Mouse (Mus musculus) thymus, postnatal 10 days (tissue): ENCODE results near the gene Sdf2.
A peak's percentile ranks its signal among the peaks of the same experiment; 100 is the strongest.

Experiments
- DNase-seq, 2 experiments: peaks; one replicate each; pipeline ENCODE4 v3.0.0; 2021; ENCODE audit warnings: low spot score in 2 of 2

Gene Sdf2

DNA sequence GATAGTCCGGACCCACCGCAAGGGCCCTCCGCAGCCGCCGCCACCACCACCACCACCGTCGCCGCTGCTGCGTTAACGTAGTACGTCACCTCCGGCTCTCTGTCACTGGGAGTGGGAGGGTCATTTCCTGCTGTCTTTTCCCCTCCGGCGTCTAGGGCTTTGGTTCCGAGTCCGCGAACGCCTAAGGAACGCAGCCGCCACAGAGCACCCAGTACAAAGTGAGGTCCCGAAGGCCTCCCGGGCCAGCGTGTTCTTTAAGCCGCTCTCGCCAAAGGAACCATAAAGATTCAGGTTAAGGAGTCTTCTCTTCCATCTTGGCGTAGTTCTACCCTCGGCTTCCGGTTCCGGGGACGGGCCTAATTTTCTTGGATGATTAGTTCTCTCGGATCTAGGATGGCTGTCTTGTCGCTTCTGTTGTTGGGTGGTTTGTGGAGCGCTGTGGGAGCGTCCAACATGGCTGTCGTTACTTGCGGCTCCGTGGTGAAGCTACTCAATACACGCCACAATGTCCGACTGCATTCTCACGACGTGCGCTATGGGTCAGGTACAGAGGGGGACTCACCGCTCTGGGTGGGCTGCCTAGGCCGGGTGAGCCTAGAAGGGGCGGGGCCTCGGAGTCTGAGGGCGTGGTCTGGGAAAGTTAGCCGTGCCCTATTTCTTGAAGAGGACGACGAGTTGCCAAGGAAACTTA is at the start of gene Sdf2, which contains the start of gene Supt6:
Sdf2 (plus strand) TSS at position 120 of the 691 bp plus-strand sequence.
Supt6 (minus strand) TSS at position 361 of the 691 bp plus-strand sequence.
- DNase-seq, result peak; percentile 76

DNA sequence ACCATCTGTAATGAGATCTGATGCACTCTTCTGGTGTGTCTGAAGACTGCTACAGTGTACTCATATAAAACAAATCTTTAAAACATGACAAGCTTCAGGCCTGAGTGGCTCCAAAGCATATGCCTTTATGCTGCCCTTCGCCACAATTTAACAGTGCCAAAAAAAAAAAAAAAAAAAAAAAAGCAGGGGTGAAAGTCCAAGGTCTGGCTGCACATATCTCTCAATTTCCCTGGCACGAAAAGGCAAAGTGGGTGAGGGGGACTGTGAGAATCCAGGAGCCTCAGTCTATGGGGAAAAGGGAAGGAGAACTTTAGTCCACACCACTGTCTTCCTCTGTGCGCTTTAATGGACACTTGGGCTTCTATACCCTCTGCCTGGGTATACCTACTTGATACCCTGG is 43.2 kb upstream of the Sdf2 start:
- no peak for DNase-seq

DNA sequence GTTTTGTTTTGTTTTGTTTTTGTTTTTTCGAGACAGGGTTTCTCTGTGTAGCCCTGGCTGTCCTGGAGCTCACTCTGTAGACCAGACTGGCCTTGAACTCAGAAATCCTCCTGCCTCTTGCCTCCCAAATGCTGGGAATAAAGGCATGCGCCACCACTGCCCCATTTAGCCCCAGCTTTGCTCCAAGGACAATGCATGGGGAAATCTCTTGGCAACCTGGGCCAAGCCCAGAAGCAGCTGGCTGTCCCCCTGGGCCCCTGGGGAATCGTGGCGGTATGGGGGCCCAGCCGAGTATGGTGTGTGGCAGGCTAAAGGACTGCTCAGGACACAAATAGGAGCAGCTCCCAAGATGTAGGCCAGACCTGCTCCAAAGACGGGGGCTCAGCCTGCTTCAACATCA is 41.3 kb upstream of the Sdf2 start:
- no peak for DNase-seq

DNA sequence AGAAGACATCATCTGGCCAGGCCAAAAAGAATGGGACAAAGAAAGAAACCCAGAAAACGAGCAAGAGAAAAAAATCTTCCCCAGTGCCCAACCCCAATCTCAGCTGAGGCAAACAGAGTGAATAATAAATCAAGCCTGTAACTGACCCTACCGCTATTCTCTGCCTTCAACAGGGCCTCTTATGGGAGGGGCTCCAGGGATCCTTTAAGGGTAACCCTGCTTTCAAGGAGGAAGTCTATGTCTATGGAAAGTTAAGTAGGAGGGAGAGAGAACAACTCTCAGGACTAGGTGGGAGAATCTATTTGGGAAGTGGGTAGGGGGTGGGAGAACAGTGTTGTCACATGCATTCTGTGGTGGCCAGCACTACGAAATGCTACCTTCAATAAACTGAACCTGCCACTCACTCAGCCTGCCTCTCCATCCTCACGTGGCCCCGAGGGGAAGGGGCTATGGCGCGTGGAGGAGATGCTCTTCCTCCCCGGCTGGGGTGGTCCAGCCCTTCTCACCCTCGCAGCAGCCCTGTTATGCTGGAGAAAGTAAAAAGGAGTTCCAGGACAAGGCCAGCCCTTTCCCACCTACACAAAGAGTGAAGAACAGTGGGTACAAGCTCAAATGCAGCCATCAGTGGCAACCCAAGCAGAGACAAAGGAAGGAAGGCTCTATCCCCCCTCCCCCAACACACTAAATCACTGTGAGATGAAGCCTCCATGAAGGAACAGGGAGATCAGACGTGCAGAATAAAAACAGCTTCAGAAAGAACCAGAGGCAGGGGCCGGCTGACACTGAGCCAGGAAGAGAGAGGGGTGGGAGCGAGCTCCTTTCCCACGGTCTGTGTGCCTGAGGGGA is 40.0 kb upstream of the Sdf2 start:
- no peak for DNase-seq

DNA sequence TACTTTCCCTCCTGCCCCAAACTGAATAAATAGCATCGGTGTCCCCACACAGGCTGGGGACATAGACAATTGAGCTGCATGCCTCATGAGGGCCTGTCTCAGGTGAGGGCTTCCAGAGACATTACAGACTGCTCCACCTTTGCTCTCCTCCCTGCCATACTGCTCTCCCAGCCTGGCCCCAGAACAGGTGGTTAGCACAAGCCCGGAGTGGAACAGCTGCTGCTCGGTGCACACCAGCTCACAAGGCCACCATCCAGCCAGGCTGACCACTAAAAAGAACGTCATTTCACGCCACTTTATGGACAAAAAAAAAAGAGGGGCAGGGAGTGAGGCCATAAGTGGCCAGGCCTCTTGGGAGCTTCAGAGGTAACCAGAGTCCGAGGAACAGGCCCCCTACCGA is 38.4 kb upstream of the Sdf2 start:
- DNase-seq, result no peak

DNA sequence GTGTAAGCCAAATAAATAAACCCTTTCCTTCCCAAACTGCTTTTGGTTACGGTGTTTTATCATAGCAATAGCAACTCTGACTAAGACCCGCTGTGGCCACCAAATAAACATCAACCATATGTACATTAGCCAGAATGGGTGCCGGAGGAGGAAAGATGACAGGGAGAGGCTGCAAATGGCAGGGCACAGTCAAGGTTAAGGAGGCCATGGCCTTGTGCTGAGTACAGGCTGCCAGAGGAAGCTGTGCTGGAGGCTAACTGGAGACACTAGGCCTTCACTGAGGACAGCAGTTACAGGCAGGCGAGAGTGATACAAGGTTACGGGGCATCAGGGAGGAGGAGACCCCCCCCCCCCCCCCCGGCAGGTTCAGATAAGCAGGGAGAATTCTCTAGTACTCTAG is 35.7 kb upstream of the Sdf2 start:
- DNase-seq, result no peak

DNA sequence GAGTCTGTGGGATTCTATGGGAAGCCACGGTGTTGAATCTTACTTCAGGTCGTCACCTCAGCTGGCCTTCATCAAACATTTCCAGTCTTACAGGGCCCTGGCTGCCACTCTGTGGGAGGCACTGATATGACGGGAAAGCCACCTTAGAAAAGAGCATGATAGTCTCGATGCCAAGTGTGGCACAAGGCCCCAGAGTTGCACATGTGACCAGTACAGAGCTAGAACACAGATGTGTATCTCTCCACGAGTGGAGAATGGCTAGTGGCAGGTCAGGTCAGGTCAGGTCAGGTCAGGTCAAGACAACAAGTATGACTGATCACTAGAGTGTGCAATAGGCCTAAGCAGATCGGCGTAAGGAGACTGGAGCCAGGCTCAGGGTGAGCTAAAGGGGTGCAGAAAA is 34.9 kb upstream of the Sdf2 start:
- no peak for DNase-seq

DNA sequence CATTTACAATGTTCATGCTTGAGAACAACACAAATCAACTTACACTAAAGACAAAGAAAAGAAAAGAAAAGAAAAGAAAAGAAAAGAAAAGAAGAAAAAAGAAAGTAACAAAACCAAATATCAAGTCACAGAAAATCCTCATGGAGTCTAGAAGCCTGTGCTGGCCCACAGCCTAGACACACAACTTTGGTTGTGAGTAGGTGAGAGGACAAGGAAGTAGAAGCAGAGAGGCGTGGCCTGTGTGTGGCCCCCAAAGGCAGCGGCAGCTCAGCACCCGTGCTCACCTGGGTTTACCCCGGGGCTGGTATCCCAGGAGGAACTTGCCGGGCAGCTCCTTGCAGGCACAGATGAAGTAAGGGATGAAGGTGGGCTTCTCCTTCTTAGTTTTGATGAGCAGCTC is 34.0 kb upstream of the Sdf2 start:
- DNase-seq, result no peak

DNA sequence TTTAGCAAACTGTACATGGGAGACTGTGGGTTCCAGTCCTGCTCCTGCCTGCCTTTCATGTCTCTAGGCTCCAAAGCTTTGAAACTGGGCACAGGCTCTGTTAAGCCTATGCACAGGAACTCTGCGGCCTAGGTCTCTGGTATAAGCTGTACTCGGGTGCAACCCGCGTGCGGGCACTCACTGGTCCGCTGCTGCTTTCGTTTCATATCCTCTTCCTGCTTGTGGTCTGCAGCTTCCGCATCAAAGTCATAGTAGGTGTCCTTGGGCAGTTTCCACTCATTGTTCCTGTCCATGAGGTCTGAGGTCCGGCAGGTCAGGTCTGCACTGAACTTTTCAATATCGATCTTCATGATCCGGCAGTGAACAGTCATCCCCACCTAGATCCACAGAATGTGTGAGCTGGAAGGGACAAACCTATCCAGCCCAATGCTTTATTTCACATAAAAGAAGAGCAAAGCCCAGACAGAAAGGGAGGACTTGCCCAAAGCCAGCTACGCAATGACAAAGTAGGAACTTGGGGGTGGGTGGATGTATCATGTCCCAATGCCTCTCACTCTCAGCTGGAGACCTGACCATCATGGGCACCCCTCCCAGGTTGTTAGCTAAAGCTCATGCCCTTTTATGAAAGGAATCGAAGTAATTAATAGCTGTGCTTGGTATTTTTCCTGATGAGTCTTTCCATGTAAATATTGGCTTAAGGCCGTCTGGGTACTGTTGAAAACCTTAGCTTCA is 32.3 kb upstream of the Sdf2 start:
- DNase-seq, result no peak

DNA sequence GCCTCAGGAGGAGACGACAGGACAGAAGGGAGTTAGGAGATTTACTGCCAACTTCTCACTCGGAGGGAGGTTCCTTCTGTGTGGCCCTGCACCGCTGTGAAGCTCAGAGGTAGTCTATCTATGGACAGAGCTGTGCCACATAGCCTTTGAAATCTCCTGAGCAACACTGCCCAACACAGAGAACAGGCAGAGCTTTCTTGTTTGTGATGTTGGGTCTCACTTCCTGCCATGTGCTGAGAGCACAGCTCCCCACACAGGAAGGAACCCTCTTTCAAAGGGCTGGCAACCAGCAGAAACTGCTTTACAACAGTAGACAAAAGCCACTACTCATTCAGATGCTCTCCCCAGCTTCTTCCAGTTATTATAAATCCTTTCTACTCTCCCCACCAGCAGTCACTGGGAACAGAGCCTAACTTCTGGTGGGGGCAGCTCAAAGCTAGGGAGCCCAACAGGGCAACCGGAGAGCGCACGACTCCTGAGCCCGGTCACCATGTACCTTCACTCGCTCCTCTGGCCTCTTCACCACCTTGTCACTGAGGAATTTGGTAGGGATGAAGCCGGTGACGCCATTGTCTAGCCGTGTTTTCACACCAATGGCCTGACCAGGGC is 29.7 kb upstream of the Sdf2 start:
- DNase-seq, result peak in 1 of 2 experiments; percentile 31

DNA sequence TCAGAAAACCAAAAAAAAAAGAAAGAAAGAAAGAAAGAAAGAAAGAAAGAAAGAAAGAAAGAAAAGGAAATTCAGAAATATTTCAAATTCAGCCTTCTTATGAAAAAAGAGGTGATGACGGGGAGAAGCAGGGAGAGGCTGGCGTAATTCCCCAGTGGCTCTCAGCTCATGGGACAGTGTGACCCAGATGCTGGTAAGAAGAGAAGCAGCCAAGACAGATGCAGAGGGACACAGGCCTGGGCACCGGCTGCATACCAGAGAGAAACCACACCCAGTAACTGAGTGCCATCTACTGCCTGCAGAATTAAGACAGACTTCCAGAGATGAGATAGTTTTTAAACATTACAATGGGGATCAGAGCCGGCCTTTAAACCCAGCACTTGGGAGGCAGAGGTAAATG is 22.0 kb upstream of the Sdf2 start:
- no peak for DNase-seq

DNA sequence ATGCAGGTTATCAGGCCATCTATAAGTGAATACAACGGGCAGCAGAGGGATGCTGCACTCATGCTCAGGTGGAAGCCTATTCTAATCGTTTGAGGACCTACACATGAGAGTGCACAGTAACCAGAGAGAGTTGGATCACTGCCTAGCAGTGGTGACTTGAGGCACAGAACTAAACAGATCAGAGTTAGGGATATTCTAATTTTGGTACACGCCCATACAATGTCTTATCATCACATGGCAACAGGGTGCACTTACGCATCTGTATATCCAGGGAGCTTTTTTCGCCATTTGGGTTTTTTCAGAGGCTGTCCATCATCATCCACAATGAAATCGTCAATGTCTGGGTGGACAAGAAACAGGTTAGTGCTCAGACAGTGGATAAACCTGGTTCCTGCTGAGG is 14.0 kb upstream of the Sdf2 start:
- DNase-seq, result no peak

DNA sequence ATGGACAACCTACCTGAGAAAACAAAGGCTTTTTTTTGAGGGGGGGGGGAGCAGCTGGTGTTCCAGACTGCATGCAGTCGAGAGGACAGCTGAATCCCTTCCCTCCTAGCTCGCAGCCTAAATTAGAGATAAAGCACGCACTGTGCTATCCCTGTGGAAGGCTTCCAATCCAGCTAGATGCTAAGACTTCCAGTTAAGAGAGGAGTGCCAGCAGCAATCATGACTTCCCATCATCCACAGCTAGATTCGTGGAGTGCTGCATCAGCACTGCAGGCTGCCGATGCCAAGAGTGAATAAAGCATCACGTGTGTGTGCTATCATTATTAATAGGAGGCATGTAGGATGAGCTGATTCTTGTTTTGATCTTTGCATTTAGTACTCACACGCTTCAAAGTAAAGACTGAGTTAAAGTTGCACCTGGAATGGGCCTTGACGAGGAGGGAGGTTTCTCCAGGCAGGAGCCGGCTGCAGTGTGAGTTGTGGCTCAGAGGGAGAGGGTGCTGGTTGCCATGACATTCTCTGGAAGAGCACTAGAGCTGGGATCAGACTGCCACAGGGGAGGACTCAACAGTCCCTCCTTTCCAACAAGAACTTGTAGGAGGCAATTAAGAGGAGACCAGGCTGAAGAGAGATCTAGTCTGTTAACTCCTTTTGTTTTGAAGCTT is 5.2 kb upstream of the Sdf2 start:
- no peak for DNase-seq

DNA sequence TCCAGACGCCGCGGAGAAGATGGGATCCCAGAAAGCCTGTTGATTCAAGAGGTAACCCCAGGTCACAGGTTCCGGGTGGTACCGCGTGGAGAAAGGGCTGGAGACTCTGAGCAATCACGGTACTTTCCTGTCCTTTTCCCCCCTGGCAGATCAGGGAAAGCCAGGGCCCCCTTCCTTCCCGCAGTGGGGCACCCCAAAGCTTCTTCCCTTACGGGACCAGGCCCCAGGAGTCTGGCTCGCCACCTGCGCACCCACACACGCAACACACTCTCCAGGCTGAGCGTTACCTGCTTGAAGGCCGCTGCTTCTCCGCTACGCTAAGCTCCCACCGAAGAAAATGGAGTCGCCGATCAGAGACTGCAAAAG is 302 bp upstream of the Sdf2 start:
- no peak for DNase-seq

DNA sequence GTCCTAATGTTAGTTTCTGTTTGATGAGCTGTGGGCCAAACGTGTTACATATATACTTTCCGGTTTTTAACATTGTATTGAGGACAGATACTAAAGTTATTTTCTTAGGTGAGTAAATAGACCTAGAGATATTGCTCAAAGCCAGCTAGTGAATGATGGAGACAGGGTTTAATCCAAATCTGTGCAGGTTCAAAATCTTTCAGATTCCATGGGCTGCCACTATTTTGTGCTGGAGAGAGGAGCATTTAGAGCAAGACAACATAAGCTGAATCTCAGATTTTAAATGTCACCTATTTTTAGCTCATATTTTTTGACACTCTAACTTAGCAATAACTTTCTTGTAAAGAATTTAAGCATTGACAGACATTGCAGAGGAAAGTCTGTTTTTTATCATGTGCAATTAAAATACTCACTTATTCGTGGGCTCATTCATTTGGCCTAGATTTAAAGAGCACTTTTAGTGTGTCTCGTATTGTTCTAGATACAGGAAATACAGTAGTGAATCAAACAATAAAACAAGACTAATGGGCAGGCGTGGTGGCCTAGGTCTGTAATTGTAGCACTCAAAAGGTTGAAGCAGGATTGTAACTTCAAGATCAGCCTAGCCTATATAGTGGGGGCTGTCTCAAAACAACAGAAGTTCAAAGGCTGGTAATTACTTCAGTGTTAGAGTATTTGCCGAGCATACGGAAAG is 919 bp downstream of the Sdf2 start:
- DNase-seq, result no peak

DNA sequence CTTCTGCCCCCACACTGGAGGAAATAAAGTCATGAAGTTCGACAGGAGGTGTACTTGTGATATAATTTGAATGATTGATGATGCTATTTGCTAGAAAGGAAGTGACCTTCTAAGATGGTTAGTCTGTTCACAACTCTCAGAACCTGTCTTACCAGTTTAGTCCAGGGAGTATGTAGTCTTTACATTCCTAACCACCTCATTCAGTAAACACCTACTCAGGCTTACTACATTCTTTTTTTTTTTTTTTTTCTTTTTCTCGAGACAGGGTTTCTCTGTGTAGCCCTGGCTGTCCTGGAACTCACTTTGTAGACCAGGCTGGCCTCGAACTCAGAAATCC is 1.4 kb downstream of the Sdf2 start:
- no peak for DNase-seq

DNA sequence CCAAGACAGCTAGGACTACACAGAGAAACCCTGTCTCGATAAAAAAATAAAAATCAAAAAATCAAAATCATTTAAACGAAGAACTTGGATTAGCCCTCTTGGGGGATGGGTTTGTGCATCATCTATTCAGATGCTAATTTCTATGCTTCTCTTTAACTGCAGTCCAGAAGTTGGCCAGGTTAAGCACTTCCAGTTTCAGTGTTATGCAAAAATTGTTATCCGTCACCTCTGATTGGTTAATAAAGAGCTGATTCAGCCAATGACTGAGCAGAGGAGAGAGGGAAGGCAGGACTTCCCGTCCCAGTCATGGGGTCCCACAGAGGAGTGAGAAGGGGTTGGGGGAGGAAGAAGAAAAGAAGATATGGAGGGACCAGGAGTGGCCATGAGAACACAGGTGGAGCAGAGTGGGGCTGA is 2.2 kb downstream of the Sdf2 start:
- no peak for DNase-seq

DNA sequence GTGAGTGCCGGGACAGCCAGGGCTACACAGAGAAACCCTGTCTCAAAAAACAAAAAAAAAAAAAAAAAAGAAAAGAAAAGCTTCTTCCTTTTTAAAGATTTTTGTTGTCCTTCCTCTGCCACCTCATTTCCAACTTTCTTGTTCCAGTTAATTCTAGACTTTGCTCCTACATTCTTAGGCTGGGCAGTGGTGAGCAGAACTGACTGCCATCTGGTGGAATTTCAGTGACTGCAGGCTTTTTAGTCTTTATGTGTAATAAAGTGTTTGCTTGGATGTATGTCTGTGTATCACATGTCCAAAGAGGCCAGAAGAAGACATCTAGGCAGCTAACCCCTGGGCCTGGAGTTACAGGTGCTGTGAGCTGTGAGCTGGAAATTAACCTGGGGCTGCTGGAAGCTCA is 11.1 kb downstream of the Sdf2 start:
- DNase-seq, result no peak

DNA sequence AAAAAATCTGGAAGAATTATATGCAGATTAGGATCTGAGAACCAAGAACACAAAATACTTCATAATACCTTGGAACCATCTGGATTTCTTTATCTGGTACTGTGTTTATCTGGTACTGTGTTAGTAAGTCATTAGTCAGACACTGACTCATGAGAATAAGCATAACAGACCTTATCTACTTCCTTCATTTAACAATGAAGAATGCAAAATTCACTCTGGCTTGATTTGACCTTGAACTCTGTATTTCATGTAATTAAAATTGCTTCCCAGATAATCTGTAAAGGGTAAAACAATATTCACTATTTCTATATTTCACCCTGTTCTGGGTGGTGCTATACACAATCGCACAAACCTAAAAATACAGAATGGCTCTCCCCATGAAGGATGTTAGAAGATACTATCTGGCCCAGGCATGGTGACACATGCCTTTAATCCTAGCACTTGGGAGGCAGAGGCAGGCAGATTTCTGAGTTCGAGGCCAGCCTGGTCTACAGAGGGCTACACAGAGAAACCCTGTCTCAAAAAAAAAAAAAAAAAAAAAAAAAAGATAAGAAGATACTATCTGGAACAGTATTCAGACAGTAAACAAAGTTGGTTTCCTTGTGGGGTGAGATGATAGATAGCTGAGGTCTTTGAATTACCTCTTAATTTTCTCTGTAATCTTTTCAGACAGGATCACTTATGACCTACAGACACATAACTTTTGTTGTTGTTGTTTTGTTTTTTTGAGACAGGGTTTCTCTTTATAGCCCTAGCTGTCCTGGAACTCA is 15.1 kb downstream of the Sdf2 start:
- no peak for DNase-seq
